Mouse (Mus musculus): ENCODE measurements at regions not wholly inside any gene's neighbourhood (a gene's known extent, or its start where the extent isn't known, plus 50 kb on each side); places are given as distances from the start of the nearest gene placed in this dataset.
A peak's percentile ranks its signal among the peaks of the same experiment; 100 is the strongest.

- peak; percentile 73 for DNase-seq (ENCODE audit: low read depth)
Observed at GRCm38 (mm10) chr1:69746575-69747290, 59.7 kb upstream of the Ikzf2 start.

- no peak for DNase-seq (ENCODE audit: low read depth)
Observed at GRCm38 (mm10) chr1:69752724-69753123, 65.7 kb upstream of the Ikzf2 start.

GRCm38 (mm10) chr1:69757702-69758101 lies 69.1 kb upstream of the Spag16 start:
- DNase-seq (ENCODE audit: low read depth): no peak

GRCm38 (mm10) chr1:69759544-69759943 lies 67.2 kb upstream of the Spag16 start:
- no peak for DNase-seq (ENCODE audit: low read depth)

GRCm38 (mm10) chr1:69768714-69769113 lies 58.1 kb upstream of the Spag16 start:
- no peak for DNase-seq (ENCODE audit: low read depth)

GRCm38 (mm10) chr1:69770209-69770608 lies 56.6 kb upstream of the Spag16 start:
- no peak for DNase-seq (ENCODE audit: low read depth)

GRCm38 (mm10) chr1:69771436-69771835 lies 55.3 kb upstream of the Spag16 start:
- no peak for DNase-seq (ENCODE audit: low read depth)

- peak; percentile 23 for DNase-seq (ENCODE audit: low read depth)
Observed at GRCm38 (mm10) chr1:69775589-69775988, 51.2 kb upstream of the Spag16 start.

Measured in c-Kit-positive CD71-positive TER-119-negative erythroid progenitor cells, embryonic 14.5 days (primary cell).